Mouse (Mus musculus) kidney, adult 2 months (tissue): ENCODE results near the gene Fam193a.

ENCODE experiments used
- CTCF ChIP-seq: fragments of 200-500 bp; conservative IDR thresholded peaks from 2 replicates; pipeline ENCODE4 v1.5.1; 2011; ENCODE audit warnings: low read depth, mild to moderate bottlenecking, control low read depth, low read length, moderate library complexity, mixed read lengths; ENCODE audit not compliant: insufficient read depth, insufficient read length
- POLR2A ChIP-seq: fragments of 200-500 bp; IDR thresholded peaks from one replicate; pipeline ENCODE4 v1.6.1; 2011; ENCODE audit warnings: low read depth, low read length, control low read depth

- TF ChIP-seq POLR2A, result peak; percentile 56
- no peak for TF ChIP-seq CTCF
Observed at GRCm38 (mm10) chr5:34525663-34526476, 156.1 kb downstream of the Fam193a start, which contains the start of gene Sh3bp2.
